Mouse (Mus musculus): ENCODE data around the gene Ntf3. TPM values are rescaled to one million over a fixed set of nuclear protein-coding genes. Genes with fewer than 3 reads are reported as not detected.

The Ntf3 gene
- total and polyA plus RNA-seq, 3 experiments, result not detected

- no peak overlapping the region for H3K4me3 ChIP-seq (ENCODE audit: control insufficient read depth in 1 of 2, insufficient read depth in 1 of 2, low read depth in 2 of 2, low read length in 2 of 2)
- H3K9ac ChIP-seq (ENCODE audit: control insufficient read depth, low read depth, low read length, poor library complexity, severe bottlenecking), result no peak overlapping the region
- no peaks in the 10 kb centered on the region for H3K9me3 ChIP-seq (replicated peaks; ENCODE audit: insufficient read depth, low read length)
- TF ChIP-seq MEF2A (IDR thresholded peaks at IDR 0.05; ENCODE audit: extremely low read depth, insufficient replicate concordance, low read depth, low read length, poor library complexity, severe bottlenecking) (no peak), NELFE (IDR thresholded peaks at IDR 0.05; ENCODE audit: low read depth, low read length) (no peak), GATA1 (IDR thresholded peaks at IDR 0.05; ENCODE audit: low read depth, low read length) (no peak), BHLHE40 (IDR thresholded peaks at IDR 0.05; ENCODE audit: borderline replicate concordance, low read depth, low read length) (no peak), SMC3 (IDR thresholded peaks at IDR 0.05; ENCODE audit: low read depth, low read length) (no peak), TAL1 (IDR thresholded peaks at IDR 0.05; ENCODE audit: low read length) (no peak), TBP (IDR thresholded peaks at IDR 0.05; ENCODE audit: low read depth, low read length) (no peak), ZKSCAN1 (IDR thresholded peaks at IDR 0.05; ENCODE audit: low read depth, low read length) (no peak), ZNF384 (IDR thresholded peaks at IDR 0.05; ENCODE audit: low read depth, low read length) (no peak), MYC (IDR thresholded peaks at IDR 0.05; ENCODE audit: low read depth, low read length) (no peak), TCF12 (IDR thresholded peaks at IDR 0.05; ENCODE audit: low read depth, low read length) (no peak)
- no peaks in the 10 kb centered on the region for H3K4me1 ChIP-seq (ENCODE audit: control insufficient read depth in 1 of 2, insufficient read depth in 2 of 2, low read length in 2 of 2)
- H3K27ac ChIP-seq (ENCODE audit: control insufficient read depth, low read depth, low read length), result no peak overlapping the region
- no peaks in the 10 kb centered on the region for H3K27me3 ChIP-seq (ENCODE audit: control insufficient read depth in 1 of 2, insufficient read depth in 2 of 2, low read length in 2 of 2)
- DNase-seq (ENCODE audit: low read depth, low spot score), result no peak
- H3K79me2 ChIP-seq (ENCODE audit: control insufficient read depth, insufficient read depth, low read length, poor library complexity), result no peaks in the 10 kb centered on the region
- H3K36me3 ChIP-seq (ENCODE audit: control insufficient read depth in 1 of 2, insufficient read depth in 2 of 2, low read length in 2 of 2), result no peaks in the 10 kb centered on the region
Observed at GRCm38 (mm10) chr6:126163181-126163621, 3.5 kb downstream of the Ntf3 start.

- H3K4me3 ChIP-seq (ENCODE audit: control insufficient read depth in 1 of 2, insufficient read depth in 1 of 2, low read depth in 2 of 2, low read length in 2 of 2), result no peak overlapping the region
- DNase-seq (ENCODE audit: low read depth, low spot score), result no peak
- H3K4me1 ChIP-seq (ENCODE audit: control insufficient read depth in 1 of 2, insufficient read depth in 2 of 2, low read length in 2 of 2), result no peaks in the 10 kb centered on the region
- TF ChIP-seq KAT2A (conservative IDR thresholded peaks at IDR 0.05; ENCODE audit: low read depth, low read length) (no peak), USF1 (IDR thresholded peaks at IDR 0.05; ENCODE audit: low read depth, low read length) (no peak), HCFC1 (IDR thresholded peaks at IDR 0.05; ENCODE audit: low read depth, low read length) (no peak), TCF12 (IDR thresholded peaks at IDR 0.05; ENCODE audit: low read depth, low read length) (no peak), NRF1 (IDR thresholded peaks at IDR 0.05; ENCODE audit: insufficient read depth, low read depth, low read length, poor library complexity, severe bottlenecking) (no peak), CTCF (IDR thresholded peaks at IDR 0.05 in 2 of 3, conservative IDR thresholded peaks at IDR 0.05 in 1 of 3; ENCODE audit: control insufficient read depth in 1 of 3, insufficient read depth in 1 of 3, low read depth in 2 of 3, low read length in 3 of 3, poor library complexity in 1 of 3, severe bottlenecking in 1 of 3) (no peak), ZMIZ1 (IDR thresholded peaks at IDR 0.05; ENCODE audit: low read depth, low read length) (no peak), NELFE (IDR thresholded peaks at IDR 0.05; ENCODE audit: low read depth, low read length) (no peak), MYB (IDR thresholded peaks at IDR 0.05; ENCODE audit: low read depth, low read length) (no peak), RAD21 (IDR thresholded peaks at IDR 0.05; ENCODE audit: low read depth, low read length) (no peak), MEF2A (IDR thresholded peaks at IDR 0.05; ENCODE audit: extremely low read depth, insufficient replicate concordance, low read depth, low read length, poor library complexity, severe bottlenecking) (no peak), ELF1 (IDR thresholded peaks at IDR 0.05; ENCODE audit: low read depth, low read length) (no peak), UBTF (IDR thresholded peaks at IDR 0.05; ENCODE audit: borderline replicate concordance, insufficient read depth, low read depth, low read length) (no peak), MAZ (IDR thresholded peaks at IDR 0.05; ENCODE audit: low read depth, low read length) (no peak), CHD2 (IDR thresholded peaks at IDR 0.05; ENCODE audit: low read length) (no peak), ETS1 (IDR thresholded peaks at IDR 0.05; ENCODE audit: low read depth, low read length) (no peak), JUND (IDR thresholded peaks at IDR 0.05; ENCODE audit: low read depth, low read length) (no peak), GATA1 (IDR thresholded peaks at IDR 0.05; ENCODE audit: low read depth, low read length) (no peak)
- no peak overlapping the region for H3K27ac ChIP-seq (ENCODE audit: control insufficient read depth, low read depth, low read length)
- no peaks in the 10 kb centered on the region for H3K27me3 ChIP-seq (ENCODE audit: control insufficient read depth in 1 of 2, insufficient read depth in 2 of 2, low read length in 2 of 2)
- H3K9ac ChIP-seq (ENCODE audit: control insufficient read depth, low read depth, low read length, poor library complexity, severe bottlenecking), result no peak overlapping the region
- H3K9me3 ChIP-seq (replicated peaks; ENCODE audit: insufficient read depth, low read length), result no peaks in the 10 kb centered on the region
- H3K36me3 ChIP-seq (ENCODE audit: control insufficient read depth in 1 of 2, insufficient read depth in 2 of 2, low read length in 2 of 2), result no peaks in the 10 kb centered on the region
- no peaks in the 10 kb centered on the region for H3K79me2 ChIP-seq (ENCODE audit: control insufficient read depth, insufficient read depth, low read length, poor library complexity)
Observed at GRCm38 (mm10) chr6:126162351-126162758, 4.4 kb downstream of the Ntf3 start.
